8 mouse cellular contexts compared by ENCODE assay signal in genomic region chr13:35741040-35741619, GRCm38 (mm10).
DNase-seq lines count a peak whose midpoint lies in the region; ATAC-seq and TF ChIP-seq lines count a peak whose summit lies in the region.

No protein-coding gene starts in this region.

- peak overlapping the region; percentile 97 for H3K9ac ChIP-seq in heart, embryonic 11.5 days (ENCODE audit: low read depth, low read length)
- H3K9ac ChIP-seq in kidney, embryonic 16.5 days (replicated peaks; ENCODE audit: low read length): peak overlapping the region; percentile 91

- TF ChIP-seq CTCF in C2C12 (IDR thresholded peaks at IDR 0.05; ENCODE audit: control insufficient read depth, insufficient read depth, insufficient read length): peak; percentile 68
- peak; percentile 51 for TF ChIP-seq CTCF in brain, embryonic 14.5 days (IDR thresholded peaks at IDR 0.05; ENCODE audit: borderline replicate concordance, extremely low read depth, insufficient read depth, insufficient read length)

- H3K79me2 ChIP-seq in C2C12 (ENCODE audit: control insufficient read depth, insufficient read depth): peaks cover 43% of the 10 kb centered on the region

- peak overlapping the region; percentile 92 for H3ac ChIP-seq in C2C12 (ENCODE audit: control insufficient read depth, insufficient read length, low read depth)

- H3K4me2 ChIP-seq in heart, embryonic 11.5 days: peak overlapping the region; percentile 82
- H3K4me2 ChIP-seq in kidney, embryonic 16.5 days (replicated peaks; ENCODE audit: low read depth, low read length): peak overlapping the region; percentile 76

- no peaks in the 10 kb centered on the region for H3K27me3 ChIP-seq in C2C12 (ENCODE audit: control insufficient read depth, insufficient read depth, insufficient read length)
- H3K27me3 ChIP-seq in heart, embryonic 11.5 days (ENCODE audit: control insufficient read depth, insufficient read depth, low read length): no peaks in the 10 kb centered on the region
- H3K27me3 ChIP-seq in kidney, embryonic 16.5 days (ENCODE audit: insufficient read depth, low read length): peaks cover 11% of the 10 kb centered on the region

- H3K9me3 ChIP-seq in heart, embryonic 11.5 days (replicated peaks; ENCODE audit: control insufficient read depth, low read length): no peaks in the 10 kb centered on the region
- peaks cover 7% of the 10 kb centered on the region for H3K9me3 ChIP-seq in kidney, embryonic 16.5 days (ENCODE audit: low read length)

- ATAC-seq in erythroblast, adult 5-6 weeks (replicated peaks; ENCODE audit: low FRiP score, poor library complexity, severe bottlenecking): peak; percentile 70
- ATAC-seq in heart, embryonic 11.5 days (replicated peaks; ENCODE audit: insufficient number of reproducible peaks, low FRiP score, low TSS enrichment): peak; percentile 93
- ATAC-seq in kidney, embryonic 16.5 days (ENCODE audit: low FRiP score, low TSS enrichment): peak; percentile 97
- peak; percentile 69 for ATAC-seq in monocyte, adult 5-6 weeks (replicated peaks; ENCODE audit: insufficient number of reproducible peaks, low FRiP score, low TSS enrichment, poor library complexity, severe bottlenecking)

- WGBS in heart, embryonic 11.5 days (ENCODE audit: insufficient replicate concordance): under 1% methylated on average over 50 of the region's 68 CpGs
- WGBS in kidney, embryonic 16.5 days: under 1% methylated on average over 53 of the region's 68 CpGs

- H3K79me3 ChIP-seq in C2C12 (ENCODE audit: low read depth): peaks cover 28% of the 10 kb centered on the region

- H3K4me3 ChIP-seq in C2C12 (ENCODE audit: insufficient read depth, poor library complexity, severe bottlenecking): peak overlapping the region; percentile 69
- H3K4me3 ChIP-seq in heart, embryonic 11.5 days (ENCODE audit: low read depth, low read length): peak overlapping the region; percentile 93
- peak overlapping the region; percentile 83 for H3K4me3 ChIP-seq in kidney, embryonic 16.5 days (ENCODE audit: low read length)

- H3K4me1 ChIP-seq in heart, embryonic 11.5 days (ENCODE audit: control insufficient read depth, insufficient read depth, low read length): peaks cover 13% of the 10 kb centered on the region
- peaks cover 12% of the 10 kb centered on the region for H3K4me1 ChIP-seq in kidney, embryonic 16.5 days (ENCODE audit: insufficient read depth, low read length)

- no peaks in the 10 kb centered on the region for H3K36me3 ChIP-seq in C2C12 (ENCODE audit: control insufficient read depth, insufficient read depth)
- no peaks in the 10 kb centered on the region for H3K36me3 ChIP-seq in heart, embryonic 11.5 days (ENCODE audit: control insufficient read depth, insufficient read depth, low read length)
- H3K36me3 ChIP-seq in kidney, embryonic 16.5 days (ENCODE audit: insufficient read depth, low read length): peaks cover 5% of the 10 kb centered on the region

- TF ChIP-seq POLR2A in brain, embryonic 14.5 days (IDR thresholded peaks at IDR 0.05; ENCODE audit: borderline replicate concordance, extremely low read depth, insufficient read depth, insufficient read length, poor library complexity, severe bottlenecking): peak; percentile 19; the same call in 1 of the 2 replicates

- peak; percentile 96 for DNase-seq in brain, embryonic 14.5 days (ENCODE audit: low read depth)
- DNase-seq in liver: peak; percentile 97
- peak; percentile 94 for DNase-seq in spleen, postnatal 36 days (ENCODE audit: low spot score in 2 of 2)

- H3K27ac ChIP-seq in heart, embryonic 11.5 days (ENCODE audit: low read depth, low read length): peak overlapping the region; percentile 96
- H3K27ac ChIP-seq in kidney, embryonic 16.5 days (ENCODE audit: low read length): peak overlapping the region; percentile 86

TF ChIP-seq in C2C12, 6 proteins besides CTCF, POLR2A, EP300 and RAD21:
- no peak for TF ChIP-seq MAX (IDR thresholded peaks at IDR 0.05)
- no peak for TF ChIP-seq MYOD1 (IDR thresholded peaks at IDR 0.05; ENCODE audit: control insufficient read depth, insufficient read length, low read depth)
- TF ChIP-seq CEBPB (IDR thresholded peaks at IDR 0.05; ENCODE audit: low read depth): no peak
- TF ChIP-seq USF1 (IDR thresholded peaks at IDR 0.05; ENCODE audit: low read depth): no peak
- TF ChIP-seq FOSL1 (IDR thresholded peaks at IDR 0.05; ENCODE audit: insufficient read depth, low read length, poor library complexity, severe bottlenecking): no peak
- no peak for TF ChIP-seq MYOG (IDR thresholded peaks at IDR 0.05; ENCODE audit: control insufficient read depth, extremely low read depth, insufficient read length)

Comparison
In these comparisons a context has a peak if more than half of its experiments do, and no peak if none do; other contexts are left out.
1. Peak in every context shown above with its lines: DNase-seq, ATAC-seq, H3K4me3 ChIP-seq and H3K27ac ChIP-seq.